Mouse (Mus musculus) induced T-regulatory cell, adult 2 months (primary cell): ENCODE data around the gene Gm14443.
"Not testable (repeated sequence)": the region's sequence is repeated elsewhere in the genome, so short reads cannot be mapped to it uniquely, and the experiment has no call there.

Source experiments
- DNase-seq: peaks from one replicate; pipeline ENCODE4 v3.0.0-alpha.2; 2012; ENCODE audit warnings: low read depth

Gm14443 gene

DNA sequence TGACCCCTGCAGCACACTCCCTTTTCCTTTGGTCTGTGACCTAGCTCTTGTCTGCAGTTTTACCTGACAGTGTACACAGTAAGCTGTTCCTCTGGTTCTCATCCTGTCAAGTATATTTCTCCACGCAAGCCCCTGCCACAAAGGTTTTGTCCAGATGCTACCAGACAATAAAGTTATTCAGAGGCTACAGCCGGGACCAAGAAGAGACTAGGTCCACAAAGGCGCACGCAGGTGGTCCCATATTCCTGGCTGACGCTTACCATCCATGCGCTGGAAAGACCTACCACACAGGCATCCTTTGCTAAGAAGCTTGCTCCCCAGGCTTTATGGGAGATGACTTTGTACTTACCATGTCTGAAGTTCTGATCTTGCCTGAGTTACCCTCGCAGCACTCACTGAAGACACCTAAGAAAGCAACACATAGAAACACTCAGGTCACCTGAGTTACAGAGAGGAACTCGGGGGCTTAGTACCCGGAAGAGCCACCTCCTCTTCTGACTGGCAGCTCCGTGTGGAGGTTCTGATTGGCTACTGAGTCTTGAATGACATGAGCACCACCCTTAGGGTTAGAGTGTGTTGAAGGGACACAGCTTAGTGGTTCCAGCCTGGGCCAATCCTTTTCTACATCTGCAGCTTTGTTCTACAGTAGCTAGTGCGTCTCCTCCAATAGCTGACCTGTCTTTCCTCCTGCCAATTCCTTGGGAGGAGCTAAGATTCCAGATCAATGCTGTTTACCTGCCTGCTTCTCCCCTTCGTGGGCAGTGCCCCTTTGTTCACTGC lies at the start of gene Gm14443:
TSS of gene Gm14443 (minus strand) at position 471 of the 780 bp plus-strand sequence.
- DNase-seq, result not testable (repeated sequence)

DNA sequence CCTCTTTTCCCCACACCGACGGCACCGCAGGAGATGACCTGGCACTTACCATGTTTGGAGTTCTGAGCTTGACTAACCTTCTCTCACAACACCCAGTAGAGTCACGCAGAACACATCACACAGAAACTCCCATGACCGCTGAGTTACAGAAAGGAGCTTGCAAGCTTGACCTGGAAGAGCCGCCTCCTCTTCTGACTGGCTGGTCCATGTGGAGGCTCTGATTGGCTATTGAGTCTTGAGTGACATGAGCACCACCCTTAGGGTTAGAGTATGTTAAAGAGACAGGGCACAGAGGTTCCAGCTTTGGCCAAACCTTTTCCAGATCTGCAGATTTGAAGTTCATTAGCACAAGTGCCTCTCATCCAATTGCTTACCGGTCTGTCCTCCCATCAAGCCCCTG lies 31.1 kb upstream of the Gm14443 start, which contains the start of gene Gm14391:
TSS of gene Gm14391 (minus strand) at position 186 of the 400 bp plus-strand sequence.
- DNase-seq, result not testable (repeated sequence)

DNA sequence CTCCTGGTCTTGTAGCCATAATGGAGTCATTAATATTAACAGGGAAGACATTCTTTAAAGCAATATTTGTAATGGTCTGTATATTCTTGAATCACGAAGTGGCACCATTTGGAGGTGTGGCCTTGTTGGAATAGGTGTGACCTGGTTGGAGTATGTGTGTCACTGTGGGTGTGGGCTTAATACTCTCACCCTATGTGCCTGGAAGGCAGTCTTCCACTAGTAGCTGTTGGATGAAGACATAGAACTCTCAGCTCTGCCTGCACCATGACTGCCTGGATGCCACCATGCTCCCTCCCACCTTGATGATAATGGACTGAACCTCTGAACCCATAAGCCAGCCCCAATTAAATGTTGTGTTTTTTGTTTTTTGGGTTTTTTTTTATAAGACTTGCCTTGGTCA lies 3.3 kb upstream of the Gm14443 start:
- not testable (repeated sequence) for DNase-seq

DNA sequence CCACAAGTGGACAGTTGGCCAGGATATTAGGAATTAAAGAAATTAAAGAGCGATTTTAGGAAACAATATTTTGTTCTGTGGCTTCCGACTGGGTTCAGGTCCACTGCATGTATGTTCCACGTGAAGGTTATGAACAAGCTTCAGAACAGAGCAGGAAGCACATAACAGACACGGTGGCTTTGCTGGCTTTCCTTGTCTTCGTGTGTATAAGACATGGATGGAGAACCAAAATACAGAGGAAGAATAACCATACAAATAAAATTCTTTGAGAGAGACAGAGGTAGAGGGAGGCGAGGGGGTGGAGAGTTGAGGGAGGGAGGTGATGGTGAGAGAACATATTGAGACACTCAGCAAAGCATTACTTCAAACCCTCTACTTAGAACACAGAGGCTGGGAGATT lies 641 bp upstream of the Gm14443 start:
- no peak for DNase-seq

DNA sequence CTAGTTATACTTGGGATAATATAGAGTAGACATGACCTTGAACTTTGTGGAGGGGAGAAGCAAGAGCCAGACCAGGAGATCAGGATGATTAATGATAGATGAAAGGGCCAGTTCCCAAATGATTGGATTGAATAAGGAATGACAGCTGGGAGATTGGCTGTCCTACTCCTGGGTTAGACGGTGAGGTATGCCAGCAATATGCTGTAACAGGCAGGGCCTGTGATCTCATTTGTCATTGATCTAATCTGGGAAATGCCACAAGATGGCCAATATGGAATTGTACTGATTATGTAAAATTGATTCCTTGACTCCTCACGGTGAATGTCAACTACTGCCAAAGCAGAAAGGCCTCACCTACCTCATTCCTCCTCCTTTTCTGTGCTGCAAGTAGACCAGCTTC lies 1.6 kb downstream of the Gm14443 start:
- DNase-seq, result not testable (repeated sequence)

DNA sequence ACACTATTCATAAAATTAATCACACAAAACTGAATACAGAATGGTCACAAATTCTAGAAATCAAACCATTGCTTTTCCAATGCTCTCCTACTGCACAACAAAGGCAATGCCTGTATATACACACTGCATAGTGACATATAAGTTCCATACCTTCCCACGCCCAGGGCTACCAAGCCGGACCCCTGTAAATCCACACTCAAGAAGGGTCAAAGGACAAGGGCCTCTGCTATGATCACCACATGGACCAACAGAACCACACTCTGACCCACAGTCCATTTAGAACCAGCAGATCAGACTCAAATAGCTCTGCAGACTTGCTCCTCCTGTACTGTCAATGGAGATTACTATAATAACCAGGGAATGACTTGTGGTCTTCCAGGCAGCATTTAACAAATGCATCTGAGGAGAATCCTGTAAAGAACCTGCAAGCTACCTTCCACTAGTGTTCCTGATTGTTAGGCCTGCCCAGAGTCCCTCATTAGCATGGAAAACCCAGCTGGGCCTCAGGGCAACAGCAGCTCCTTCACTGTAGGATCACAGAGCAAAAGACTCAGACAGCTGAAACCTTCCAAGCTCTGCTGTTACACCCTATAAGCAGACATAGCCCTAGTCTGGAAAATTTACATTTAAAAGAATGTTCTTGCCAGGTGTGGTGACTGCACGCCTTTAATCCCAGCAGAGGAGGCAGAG lies 2.6 kb downstream of the Gm14443 start:
- not testable (repeated sequence) for DNase-seq

DNA sequence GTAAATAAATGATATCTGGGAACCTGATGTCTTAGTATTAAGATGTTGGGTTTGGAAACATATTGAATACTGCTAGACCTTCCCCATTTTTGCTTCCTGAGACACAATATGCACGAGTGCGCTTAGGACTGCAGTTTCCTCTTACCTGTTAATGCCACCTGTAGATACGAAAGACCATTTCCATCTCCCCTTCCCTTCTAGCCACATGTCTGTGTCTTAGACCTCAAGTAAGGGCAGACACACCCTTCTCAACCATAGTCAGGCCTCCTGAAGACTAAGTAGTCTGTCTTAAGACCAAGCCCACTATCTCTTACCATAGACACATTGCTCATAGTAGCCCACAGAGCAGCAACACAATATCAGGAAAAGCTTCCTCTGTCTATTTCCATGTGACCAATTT lies 3.5 kb downstream of the Gm14443 start:
- DNase-seq, result no peak

DNA sequence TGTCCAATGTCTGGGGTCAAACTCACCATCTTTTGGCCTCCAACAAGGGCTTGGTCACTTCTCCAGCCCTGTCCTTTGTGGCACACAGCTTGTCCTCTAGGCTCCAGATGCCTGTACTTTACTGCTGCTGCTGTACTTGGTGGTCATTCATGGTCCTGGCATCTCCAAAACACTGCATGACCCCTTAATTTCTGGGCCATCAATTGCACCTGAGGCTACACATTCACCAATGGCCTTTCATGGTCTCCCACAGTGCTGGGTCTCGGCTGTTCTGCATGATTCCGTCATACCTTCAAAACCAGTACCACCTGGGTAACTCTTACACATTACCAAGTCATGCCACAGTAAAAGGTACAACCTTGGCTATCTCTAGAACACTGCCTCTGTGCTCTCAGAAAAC lies 8.8 kb downstream of the Gm14443 start:
- DNase-seq, result not testable (repeated sequence)

DNA sequence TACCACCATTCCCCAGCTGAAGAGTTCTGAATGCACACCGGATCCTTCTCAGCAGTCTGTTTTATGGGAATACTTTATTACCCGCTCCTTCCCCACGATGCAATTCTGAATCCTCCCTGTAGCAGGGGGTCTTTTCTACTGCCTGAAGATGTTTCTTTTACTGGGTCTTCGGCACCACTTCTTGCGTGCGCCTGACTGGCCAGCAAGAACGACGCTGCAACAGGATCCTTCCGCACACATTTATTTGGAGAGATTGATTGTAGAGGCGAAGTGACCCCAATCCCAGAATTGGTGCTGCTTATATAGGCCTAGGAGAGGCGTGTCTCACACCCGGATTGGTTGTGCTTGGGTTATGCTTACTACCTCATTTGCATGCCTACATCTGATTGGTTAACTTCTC lies 10.6 kb downstream of the Gm14443 start:
- not testable (repeated sequence) for DNase-seq

DNA sequence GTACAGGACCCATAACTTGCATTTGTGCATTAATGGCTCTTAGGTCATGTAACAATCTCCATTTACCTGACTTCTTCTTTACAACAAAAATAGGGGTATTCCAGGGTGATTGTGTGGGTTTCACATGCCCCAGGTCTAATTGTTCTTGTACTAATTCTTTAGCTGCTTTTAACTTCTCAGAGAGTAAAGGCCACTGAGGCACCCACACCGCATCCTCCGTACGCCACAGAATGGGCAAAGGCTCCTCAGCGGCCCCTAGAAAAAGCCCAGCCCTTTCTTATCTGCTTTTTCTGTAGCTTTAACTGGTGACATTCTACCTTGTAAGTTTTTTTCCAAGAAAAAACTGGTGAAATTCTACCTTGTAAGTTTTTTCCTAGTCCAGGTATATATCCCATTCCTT lies 14.2 kb downstream of the Gm14443 start:
- not testable (repeated sequence) for DNase-seq

DNA sequence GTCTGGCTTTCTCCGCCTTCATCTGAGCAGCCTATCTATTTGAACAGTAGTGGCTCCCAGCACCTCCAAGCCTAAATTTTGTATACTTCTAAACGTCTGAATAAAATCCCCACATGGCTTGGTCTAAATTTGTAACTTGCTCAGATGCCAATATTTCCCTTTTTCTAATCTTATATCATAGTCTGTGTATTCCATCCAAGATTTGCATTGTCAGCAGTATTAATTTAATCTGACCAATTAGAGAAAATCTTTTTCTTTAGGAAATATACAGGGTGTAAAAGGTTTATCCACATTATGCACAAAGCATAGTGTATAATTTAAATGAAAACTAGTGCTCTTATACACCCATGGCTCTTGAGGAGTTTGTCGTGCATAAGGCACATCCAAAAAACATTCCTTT lies 17.0 kb downstream of the Gm14443 start:
- no peak for DNase-seq

DNA sequence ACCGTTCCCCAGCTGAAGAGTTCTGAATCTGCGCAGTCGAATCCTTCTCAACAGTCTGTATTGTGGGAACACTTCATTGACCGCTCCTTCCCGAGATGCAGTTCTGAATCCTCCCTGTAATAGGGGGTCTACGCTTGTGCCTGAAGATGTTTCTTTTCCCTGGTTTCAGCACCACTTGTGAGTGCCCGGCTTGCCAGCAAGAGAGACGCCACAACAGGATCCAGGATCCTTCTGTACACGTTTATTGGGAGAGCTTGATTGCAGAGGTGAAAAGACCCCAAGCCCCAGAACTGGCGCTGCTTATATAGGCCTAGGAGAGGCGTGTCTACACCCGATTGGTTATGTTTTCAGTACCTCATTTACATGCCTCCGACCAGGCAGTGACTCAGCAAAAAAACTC lies 19.0 kb downstream of the Gm14443 start:
- DNase-seq, result no peak

DNA sequence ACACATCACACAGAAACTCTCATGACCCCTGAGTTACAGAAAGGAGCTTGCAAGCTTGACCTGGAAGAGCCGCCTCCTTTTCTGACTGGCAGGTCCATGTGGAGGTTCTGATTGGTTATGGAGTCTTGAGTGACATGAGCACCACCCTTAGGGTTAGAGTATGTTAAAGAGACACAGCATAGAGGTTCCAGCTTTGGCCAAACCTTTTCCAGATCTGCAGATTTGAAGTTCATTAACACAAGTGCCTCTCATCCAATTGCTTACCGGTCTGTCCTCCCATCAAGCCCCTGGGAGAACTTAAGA lies 33.7 kb downstream of the Gm14443 start, which contains the start of gene Gm14399:
TSS of gene Gm14399 (minus strand) at position 20 of the 303 bp plus-strand sequence.
- DNase-seq, result not testable (repeated sequence)

DNA sequence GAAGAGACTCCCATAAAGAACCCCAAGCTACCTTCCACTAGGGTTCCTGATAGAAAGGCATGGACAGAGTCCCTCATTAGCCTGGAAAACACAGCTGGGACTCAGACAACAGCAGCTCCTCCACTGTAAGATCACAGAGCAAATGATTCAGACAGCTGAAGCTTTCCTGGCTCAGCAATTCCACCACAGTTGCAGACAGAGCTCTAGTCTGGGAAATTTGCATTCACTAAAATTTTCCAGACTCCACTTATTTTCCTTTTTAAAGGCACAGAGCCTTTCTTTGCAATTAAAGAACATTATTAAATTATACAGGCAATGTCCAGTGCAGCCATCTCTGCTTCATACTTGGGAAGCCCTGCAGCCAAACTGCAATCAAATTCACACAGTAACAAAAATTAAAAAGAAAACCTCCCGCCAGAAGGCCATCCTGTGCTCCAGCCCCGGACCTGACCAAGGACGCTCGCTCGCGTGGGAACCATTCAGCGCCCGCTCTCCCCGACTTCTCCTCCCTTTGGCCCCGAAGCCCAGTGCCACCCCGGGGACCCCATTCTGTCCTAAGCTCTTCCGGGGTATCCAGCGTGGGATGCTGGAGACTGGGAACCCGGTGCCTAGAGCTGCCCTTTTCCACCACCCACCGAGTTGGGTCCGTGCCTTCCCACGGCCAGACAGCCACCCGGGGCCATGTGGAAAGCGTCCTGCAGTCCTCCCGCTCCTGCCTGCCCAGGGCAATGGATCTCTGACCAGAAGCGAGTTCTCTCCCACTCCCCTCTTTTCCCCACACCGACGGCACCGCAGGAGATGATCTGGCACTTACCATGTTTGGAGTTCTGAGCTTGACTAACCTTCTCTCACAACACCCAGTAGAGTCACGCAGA lies 34.3 kb downstream of the Gm14443 start:
- not testable (repeated sequence) for DNase-seq

DNA sequence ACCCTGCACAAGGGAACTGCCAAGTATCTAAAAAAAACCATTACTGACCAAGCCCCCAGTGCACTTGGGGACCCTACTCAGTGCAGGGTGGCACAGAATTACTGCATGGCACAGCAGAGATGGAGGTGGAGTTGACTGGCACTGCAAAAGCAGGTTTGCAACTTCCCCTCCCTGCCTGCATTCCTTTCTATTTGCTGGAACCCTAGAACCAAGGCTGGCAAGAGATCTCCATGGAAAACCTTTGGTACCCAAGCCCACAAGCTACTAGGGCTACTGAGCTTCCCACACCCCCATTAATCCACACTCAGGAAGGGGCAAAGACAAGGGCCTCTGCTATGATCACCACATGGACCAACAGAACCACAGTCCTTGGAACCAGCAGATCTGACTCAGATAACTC lies 35.0 kb downstream of the Gm14443 start:
- DNase-seq, result not testable (repeated sequence)
